Mouse (Mus musculus) intestine, embryonic 15.5 days (tissue): ENCODE measurements around the gene Gm7861. TPM values are rescaled to one million over a fixed set of nuclear protein-coding genes. Genes with fewer than 3 reads are reported as not detected.
"Not testable (repeated sequence)": the region's sequence is repeated elsewhere in the genome, so short reads cannot be mapped to it uniquely, and the experiment has no call there.

ENCODE experiments used
- ATAC-seq: fragments of 200-750 bp; cut with Nextera tagmentation; 2 replicates; pipeline ENCODE4 v1.8.0; 2017; ENCODE audit warnings: moderate TSS enrichment, moderate library complexity
- H3K27ac ChIP-seq: fragments of 300-500 bp; sonication (generic); 2 replicates; pipeline ENCODE4 v1.5.1; 2015; ENCODE audit warnings: mild to moderate bottlenecking, inconsistent platforms
- H3K27me3 ChIP-seq: fragments of 300-500 bp; sonication (generic); replicated peaks from 2 replicates; pipeline ENCODE4 v1.6.1; 2015; ENCODE audit warnings: inconsistent platforms
- H3K36me3 ChIP-seq: fragments of 300-500 bp; sonication (generic); 2 replicates; pipeline ENCODE4 v1.6.1; 2015; ENCODE audit warnings: inconsistent platforms
- H3K4me1 ChIP-seq: fragments of 300-500 bp; sonication (generic); replicated peaks from 2 replicates; pipeline ENCODE4 v1.6.1; 2015; ENCODE audit warnings: inconsistent platforms
- H3K4me2 ChIP-seq: fragments of 300-500 bp; sonication (generic); replicated peaks from 2 replicates; pipeline ENCODE4 v1.6.1; 2015; ENCODE audit warnings: mild to moderate bottlenecking, inconsistent platforms
- H3K4me3 ChIP-seq: fragments of 300-500 bp; sonication (generic); replicated peaks from 2 replicates; pipeline ENCODE4 v1.5.1; 2015; ENCODE audit warnings: inconsistent platforms
- H3K9ac ChIP-seq: fragments of 300-500 bp; sonication (generic); 2 replicates; pipeline ENCODE4 v1.6.1; 2015; ENCODE audit warnings: inconsistent platforms
- H3K9me3 ChIP-seq: fragments of 300-500 bp; sonication (generic); 2 replicates; pipeline ENCODE4 v1.6.1; 2016; ENCODE audit warnings: inconsistent platforms
- WGBS: fragments of 180-500 bp; shearing (Covaris S2); methylation state at CpG from one replicate; pipeline ENCODE4 v1.1.7; 2015; 5-methylcytosine and 5-hydroxymethylcytosine counted together
- polyA plus RNA-seq: library from polyadenylated mRNA; unstranded; fragments of >200 nt; fragmentation: Nextera tagmentation; extraction: Ambion mirVana; gene quantifications from 2 replicates; pipeline ENCODE4 v1.2.1, GENCODE M21; 2015

Gene Gm7861
- polyA plus RNA-seq: 7.3 and 13.0 TPM in 2 replicates

- H3K27me3 ChIP-seq, H3K27ac ChIP-seq, H3K4me1 ChIP-seq, H3K4me3 ChIP-seq, H3K4me2 ChIP-seq, H3K9me3 ChIP-seq, H3K36me3 ChIP-seq, ATAC-seq, H3K9ac ChIP-seq: not testable (repeated sequence)
- no CpG with 5 or more reads among the region's 1 CpGs for WGBS
Measured at GRCm38 (mm10) chr8:21594408-21594807, at the start of gene Gm7861. Gene Gm7861, minus strand, starts transcription at chr8:21594508.

- not testable (repeated sequence) for H3K9ac ChIP-seq, H3K27ac ChIP-seq, H3K4me3 ChIP-seq, H3K4me1 ChIP-seq, ATAC-seq, H3K27me3 ChIP-seq, H3K36me3 ChIP-seq, H3K4me2 ChIP-seq, H3K9me3 ChIP-seq
- 100% methylated on average over 1 of the region's 1 CpGs for WGBS
Measured at GRCm38 (mm10) chr8:21617883-21618282, 23.6 kb upstream of the Gm7861 start, which contains the start of gene Defa26. Gene Defa26, plus strand, starts transcription at chr8:21618183.

DNA sequence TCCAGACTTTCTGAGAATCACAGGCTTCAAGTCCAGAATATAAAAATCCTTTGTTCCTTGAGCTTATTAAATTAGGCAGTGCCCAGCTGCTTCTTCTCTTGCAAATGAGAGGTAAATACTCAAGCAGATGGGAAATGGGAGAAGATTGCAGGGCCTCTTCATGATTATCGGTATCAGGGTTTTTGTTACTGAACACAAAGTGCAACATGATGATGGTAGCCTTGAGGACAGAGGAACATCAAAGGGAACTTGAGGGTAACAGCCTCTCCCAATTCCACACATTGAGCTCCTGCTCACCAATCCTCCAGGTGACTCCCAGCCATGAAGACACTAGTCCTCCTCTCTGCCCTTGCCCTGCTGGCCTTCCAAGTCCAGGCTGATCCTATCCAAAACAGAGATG is 11.6 kb downstream of the Gm7861 start, which contains the start of gene Defa28:
Gene Defa28 (plus strand): TSS at position 301 of the 400 bp plus-strand sequence.
- H3K27ac ChIP-seq, H3K9ac ChIP-seq, H3K4me1 ChIP-seq, H3K4me2 ChIP-seq, H3K36me3 ChIP-seq, ATAC-seq, H3K27me3 ChIP-seq, H3K4me3 ChIP-seq, H3K9me3 ChIP-seq: not testable (repeated sequence)
- no CpG with 5 or more reads among the region's 1 CpGs for WGBS

DNA sequence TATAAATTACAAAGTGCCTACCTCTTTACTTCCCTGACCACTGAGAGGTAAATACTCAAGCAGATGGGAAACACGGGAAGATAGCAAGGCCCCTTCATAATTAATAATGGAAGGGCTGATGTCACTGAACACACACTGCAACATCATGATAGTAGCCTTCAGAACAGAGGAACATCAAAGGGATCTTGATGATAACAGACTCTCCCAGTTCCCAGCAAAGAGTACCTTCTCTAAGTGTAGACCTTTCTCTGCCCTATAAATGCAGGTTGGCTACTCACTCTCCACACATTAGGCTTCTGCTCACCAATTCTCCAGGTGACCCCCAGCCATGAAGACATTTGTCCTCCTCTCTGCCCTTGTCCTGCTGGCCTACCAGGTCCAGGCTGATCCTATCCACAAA is 29.2 kb downstream of the Gm7861 start, which contains the start of gene Defa37:
Gene Defa37 (plus strand): TSS at position 301 of the 400 bp plus-strand sequence.
- no CpG with 5 or more reads among the region's 1 CpGs for WGBS
- H3K4me3 ChIP-seq, H3K9ac ChIP-seq, ATAC-seq, H3K27ac ChIP-seq, H3K9me3 ChIP-seq, H3K27me3 ChIP-seq, H3K4me2 ChIP-seq, H3K4me1 ChIP-seq, H3K36me3 ChIP-seq: not testable (repeated sequence)

Other genes with a start within 250 kb of the Gm7861 start
- 0.66 TPM in 1 of 2 replicates, not detected in the other for gene Defa2, start 216.0 kb downstream of the Gm7861 start, polyA plus RNA-seq
- not detected in 2 replicates for gene Defa33, start 202.7 kb downstream of the Gm7861 start, polyA plus RNA-seq
- 0.63 TPM in 1 of 2 replicates, not detected in the other for gene Defa36, start 167.1 kb downstream of the Gm7861 start, polyA plus RNA-seq
- gene Gm7849, start 137.9 kb downstream of the Gm7861 start, polyA plus RNA-seq: 7.8 TPM in 1 of 2 replicates, not detected in the other
- gene Defa20, start 85.2 kb downstream of the Gm7861 start, polyA plus RNA-seq: 1.3 and 1.5 TPM in 2 replicates
- not detected in 2 replicates for gene Defa32, start 65.5 kb downstream of the Gm7861 start, polyA plus RNA-seq
- gene Defa37, start 29.1 kb downstream of the Gm7861 start, polyA plus RNA-seq: not detected in 2 replicates
- gene Defa28, start 11.5 kb downstream of the Gm7861 start, polyA plus RNA-seq: not detected in 2 replicates
- 0.94 TPM in 1 of 2 replicates, not detected in the other for gene Defa26, start 23.7 kb upstream of the Gm7861 start, polyA plus RNA-seq
- 90.7 and 104 TPM in 2 replicates for gene Defa17, start 61.3 kb upstream of the Gm7861 start, polyA plus RNA-seq
- not detected in 2 replicates for gene Defa34, start 71.3 kb upstream of the Gm7861 start, polyA plus RNA-seq
- gene AY761184, start 109.1 kb upstream of the Gm7861 start, polyA plus RNA-seq: 0.49 and 0.96 TPM in 2 replicates
- gene Defa24, start 140.0 kb upstream of the Gm7861 start, polyA plus RNA-seq: 118 and 148 TPM in 2 replicates
- gene Defb50, start 229.0 kb upstream of the Gm7861 start, polyA plus RNA-seq: not detected in 2 replicates
- not detected in 2 replicates for gene Defb2, start 245.4 kb upstream of the Gm7861 start, polyA plus RNA-seq